Mouse (Mus musculus) CH12.LX (cell line): ENCODE data around the gene Epb41. TPM values are rescaled to one million over a fixed set of nuclear protein-coding genes. Genes with fewer than 3 reads are reported as not detected.

ENCODE experiments used
- DNase-seq: peaks from one replicate; pipeline ENCODE4 v3.0.0-alpha.2; 2013; ENCODE audit errors: extremely low read depth
- H3K27ac ChIP-seq: 2 replicates; pipeline ENCODE4 v1.5.1; 2012; ENCODE audit warnings: low read depth, mild to moderate bottlenecking, control low read depth, moderate library complexity; ENCODE audit not compliant: insufficient read depth
- H3K27me3 ChIP-seq: replicated peaks from 2 replicates; pipeline ENCODE3; 2012; ENCODE audit warnings: inconsistent platforms
- H3K36me3 ChIP-seq, 2 experiments: replicated peaks in 1 of 2; 2 replicates each; pipeline versions ENCODE3 to v1.6.1; 2012; ENCODE audit warnings: inconsistent platforms in 1 of 2, low read length in 1 of 2, mild to moderate bottlenecking in 1 of 2, mixed read lengths in 1 of 2, moderate library complexity in 1 of 2; ENCODE audit not compliant: control insufficient read depth in 1 of 2, insufficient read depth in 1 of 2
- H3K4me1 ChIP-seq, 2 experiments: 2 replicates each; pipeline ENCODE4 v1.6.1; 2012; ENCODE audit warnings: inconsistent platforms in 1 of 2, moderate library complexity in 1 of 2; ENCODE audit not compliant: insufficient read depth in 2 of 2, control insufficient read depth in 1 of 2
- H3K4me2 ChIP-seq: 2 replicates; pipeline ENCODE4 v1.6.1; 2012; ENCODE audit warnings: low read depth, mild to moderate bottlenecking, control low read depth; ENCODE audit not compliant: poor library complexity, insufficient read depth, severe bottlenecking
- H3K4me3 ChIP-seq, 3 experiments: fragments of 150-350 bp in 1 of 3; sonication (generic) in 1 of 3; replicated peaks in 1 of 3; 2 replicates each; pipeline versions ENCODE3 to v1.5.1; 2011 to 2012; ENCODE audit warnings: low read depth in 2 of 3, low read length in 2 of 3, mild to moderate bottlenecking in 2 of 3, moderate library complexity in 2 of 3, control low read depth in 1 of 3, improper control_type of control experiment in 1 of 3, inconsistent platforms in 1 of 3, mixed read lengths in 1 of 3; ENCODE audit not compliant: poor library complexity in 1 of 3
- H3K79me2 ChIP-seq: replicated peaks from 2 replicates; pipeline ENCODE4 v1.6.1; 2012; ENCODE audit warnings: mild to moderate bottlenecking, moderate library complexity; ENCODE audit not compliant: control insufficient read depth, poor library complexity, insufficient read depth, severe bottlenecking; ENCODE audit errors: extremely low read depth
- H3K9ac ChIP-seq: 2 replicates; pipeline ENCODE4 v1.6.1; 2012; ENCODE audit warnings: low read depth, mild to moderate bottlenecking, control low read depth, moderate library complexity; ENCODE audit not compliant: insufficient read depth
- H3K9me3 ChIP-seq: replicated peaks from 2 replicates; pipeline ENCODE3; 2012; ENCODE audit warnings: low read length, inconsistent platforms, mixed read lengths
- CHD1 ChIP-seq: IDR thresholded peaks from 2 replicates; pipeline ENCODE4 v1.6.1; 2012; ENCODE audit warnings: low read depth, low read length, improper control_type of control experiment, inconsistent platforms
- CHD2 ChIP-seq: IDR thresholded peaks from 2 replicates; pipeline ENCODE4 v1.6.1; 2011; ENCODE audit warnings: low read length, improper control_type of control experiment
- E2F4 ChIP-seq: IDR thresholded peaks from 2 replicates; pipeline ENCODE4 v1.6.1; 2011; ENCODE audit warnings: low read depth, low read length, improper control_type of control experiment; ENCODE audit not compliant: insufficient replicate concordance
- IRF4 ChIP-seq: IDR thresholded peaks from 2 replicates; pipeline ENCODE4 v1.6.1; 2014; ENCODE audit warnings: low read depth, mild to moderate bottlenecking, inconsistent platforms, low read length, improper control_type of control experiment
- JUN ChIP-seq: IDR thresholded peaks from 2 replicates; pipeline ENCODE4 v1.6.1; 2011; ENCODE audit warnings: low read depth, mild to moderate bottlenecking, low read length, improper control_type of control experiment, moderate library complexity; ENCODE audit not compliant: insufficient read depth
- MAFK ChIP-seq: IDR thresholded peaks from 2 replicates; pipeline ENCODE4 v1.6.1; 2011; ENCODE audit warnings: low read length, improper control_type of control experiment; ENCODE audit not compliant: insufficient replicate concordance
- MAX ChIP-seq: IDR thresholded peaks from 2 replicates; pipeline ENCODE4 v1.6.1; 2011; ENCODE audit warnings: low read length, improper control_type of control experiment
- MAZ ChIP-seq: IDR thresholded peaks from 2 replicates; pipeline ENCODE4 v1.6.1; 2012; ENCODE audit warnings: low read depth, mild to moderate bottlenecking, inconsistent platforms, low read length, improper control_type of control experiment, moderate library complexity
- MEF2A ChIP-seq: IDR thresholded peaks from 2 replicates; pipeline ENCODE4 v1.6.1; 2014; ENCODE audit warnings: low read depth, mild to moderate bottlenecking, inconsistent platforms, low read length, improper control_type of control experiment, borderline replicate concordance
- NELFE ChIP-seq: IDR thresholded peaks from 2 replicates; pipeline ENCODE4 v1.6.1; 2011; ENCODE audit warnings: low read depth, low read length, improper control_type of control experiment
- POLR2A ChIP-seq: IDR thresholded peaks from 2 replicates; pipeline ENCODE4 v1.6.1; 2011; ENCODE audit warnings: low read depth, mild to moderate bottlenecking, improper control_type of control experiment, low read length
- POLR2AphosphoS2 ChIP-seq: IDR thresholded peaks from 2 replicates; pipeline ENCODE4 v1.6.1; 2011; ENCODE audit warnings: low read depth, low read length, improper control_type of control experiment
- RAD21 ChIP-seq: IDR thresholded peaks from 2 replicates; pipeline ENCODE4 v1.6.1; 2011; ENCODE audit warnings: low read depth, mild to moderate bottlenecking, low read length, improper control_type of control experiment, moderate library complexity
- SIN3A ChIP-seq: IDR thresholded peaks from 2 replicates; pipeline ENCODE4 v1.6.1; 2012; ENCODE audit warnings: low read length, improper control_type of control experiment, inconsistent platforms
- TBP ChIP-seq: conservative IDR thresholded peaks from 2 replicates; pipeline ENCODE4 v1.6.1; 2011; ENCODE audit warnings: low read depth, low read length, improper control_type of control experiment
- UBTF ChIP-seq: IDR thresholded peaks from 2 replicates; pipeline ENCODE4 v1.6.1; 2012; ENCODE audit warnings: low read depth, mild to moderate bottlenecking, inconsistent platforms, low read length, improper control_type of control experiment, moderate library complexity
- USF1 ChIP-seq: IDR thresholded peaks from 2 replicates; pipeline ENCODE4 v1.6.1; 2014; ENCODE audit warnings: low read depth, mild to moderate bottlenecking, inconsistent platforms, low read length, improper control_type of control experiment
- dilution Hi-C: fragments of 300-500 bp; cut with MboI; formaldehyde crosslinking; loops from 2 replicates; pipeline ENCODE4 v1.14.3; 2020; ENCODE audit warnings: low sequenced_read_pairs; ENCODE audit not compliant: extremely low pct_unique_long_range_greater_than_20kb, extremely low pct_ligation_motif_present
- in situ Hi-C: fragments of 300-500 bp; cut with MboI; formaldehyde crosslinking; loops from 3 replicates; pipeline ENCODE4 v1.14.3; 2019; ENCODE audit warnings: low sequenced_read_pairs, low pct_ligation_motif_present, low pct_unique_long_range_greater_than_20kb, mixed read lengths
- polyA plus RNA-seq: library from polyadenylated mRNA; unstranded; fragments of >175 nt; gene quantifications from 2 replicates; pipeline ENCODE4 v1.2.1, GENCODE M21; 2012; ENCODE audit warnings: low read depth; ENCODE audit not compliant: insufficient read length
- total RNA-seq, 2 experiments: library from RNA; depleted of rRNA; stranded (reverse); fragments of 300-350 nt in 1 of 2; fragments of >200 nt in 1 of 2; gene quantifications; 2 replicates each; pipeline ENCODE4 v1.2.3; 2012 to 2014

The Epb41 gene
- total and polyA plus RNA-seq, 3 experiments: 7.1 to 21.6 (median 10.0) TPM

- no peaks in the 10 kb centered on the region for H3K79me2 ChIP-seq
- no peak for DNase-seq
- TF ChIP-seq E2F4: no peak
- no peak for TF ChIP-seq CHD2
- TF ChIP-seq MAZ: no peak
- TF ChIP-seq MEF2A: no peak
- no peak for TF ChIP-seq POLR2A
- no peak for TF ChIP-seq JUN
- TF ChIP-seq UBTF: no peak
- TF ChIP-seq MAX: no peak
- no peak for TF ChIP-seq POLR2AphosphoS2
- TF ChIP-seq MAFK: no peak
- TF ChIP-seq IRF4: no peak
- TF ChIP-seq RAD21: no peak
- no peak for TF ChIP-seq CHD1
- TF ChIP-seq TBP: no peak
- TF ChIP-seq NELFE: no peak
- TF ChIP-seq, all 38 proteins: peak for 0
- Histone ChIP-seq H3K36me3 (peaks cover 0 to 5% of the 10 kb centered on the region in 2 experiments), H3K4me3 (no peak overlapping the region), H3K27ac (no peak overlapping the region), H3K27me3 (no peaks in the 10 kb centered on the region), H3K9ac (no peak overlapping the region), H3K4me1 (no peaks in the 10 kb centered on the region), H3K4me2 (no peak overlapping the region), H3K9me3 (no peaks in the 10 kb centered on the region)
- dilution Hi-C loops (no loop called here), in situ Hi-C loops (no loop called here)
These were observed 125.2 kb downstream of the Epb41 start for GRCm38 (mm10) chr4:131949903-131950302.

- in situ Hi-C loops: no loop called here
- DNase-seq: no peak
- H3K27ac ChIP-seq: no peak overlapping the region
- H3K4me2 ChIP-seq: no peak overlapping the region
- dilution Hi-C loops: no loop called here
- no peaks in the 10 kb centered on the region for H3K79me2 ChIP-seq
- H3K4me3 ChIP-seq: no peak overlapping the region
- H3K27me3 ChIP-seq: no peaks in the 10 kb centered on the region
- H3K4me1 ChIP-seq: no peaks in the 10 kb centered on the region
- H3K9ac ChIP-seq: no peak overlapping the region
- H3K9me3 ChIP-seq: no peaks in the 10 kb centered on the region
- peaks cover 0 to 3% of the 10 kb centered on the region in 2 experiments for H3K36me3 ChIP-seq
- TF ChIP-seq SIN3A (no peak), USF1 (no peak), TBP (no peak)
- TF ChIP-seq, all 38 proteins: peak for 0
These were observed 127.3 kb downstream of the Epb41 start for GRCm38 (mm10) chr4:131947848-131948247.
